Mouse (Mus musculus): ENCODE measurements around the gene Socs5. TPM values are rescaled to one million over a fixed set of nuclear protein-coding genes. Genes with fewer than 3 reads are reported as not detected.

Gene Socs5
- polyA plus RNA-seq, 1 experiment from 2014 or later = 15.0 TPM

DNA sequence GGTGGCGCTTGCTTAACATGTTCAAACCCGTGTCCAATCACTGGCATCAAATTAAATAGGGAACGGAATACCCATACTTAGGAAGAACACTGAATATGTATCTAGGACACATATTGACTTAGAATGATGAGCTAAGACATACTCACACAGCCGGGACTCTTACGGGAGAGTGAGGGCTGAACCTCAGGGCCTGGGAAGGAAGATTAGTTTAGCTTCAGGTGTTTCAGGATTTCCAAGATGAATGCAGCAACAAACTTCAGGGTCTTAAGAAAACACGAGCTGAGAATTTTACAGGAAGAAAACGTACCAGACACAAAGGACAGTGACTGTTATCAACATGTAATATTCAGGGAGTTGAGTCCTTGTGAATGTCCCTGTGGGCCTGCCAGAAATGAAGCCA, 26.8 kb upstream of the Socs5 start:
- no peak for DNase-seq (ENCODE audit: low spot score)
- H3K9ac ChIP-seq (ENCODE audit: low read depth, low read length) = no peak overlapping the region
- no peaks in the 10 kb centered on the region for H3K36me3 ChIP-seq (ENCODE audit: control insufficient read depth, insufficient read depth, low read length)
- H3K27ac ChIP-seq (ENCODE audit: low read depth, low read length) = no peak overlapping the region
- no peak overlapping the region for H3K4me3 ChIP-seq (ENCODE audit: low read depth, low read length)
- no peak overlapping the region for H3K4me2 ChIP-seq (replicated peaks; ENCODE audit: low read depth, low read length)
- WGBS = 89% methylated on average over 7 of the region's 7 CpGs
- no peaks in the 10 kb centered on the region for H3K4me1 ChIP-seq (replicated peaks; ENCODE audit: control insufficient read depth, insufficient read depth, low read length)
- H3K9me3 ChIP-seq (ENCODE audit: control insufficient read depth, low read length) = no peaks in the 10 kb centered on the region
- no peaks in the 10 kb centered on the region for H3K27me3 ChIP-seq (ENCODE audit: control insufficient read depth, insufficient read depth, low read length)
- ATAC-seq (ENCODE audit: low FRiP score) = no peak

DNA sequence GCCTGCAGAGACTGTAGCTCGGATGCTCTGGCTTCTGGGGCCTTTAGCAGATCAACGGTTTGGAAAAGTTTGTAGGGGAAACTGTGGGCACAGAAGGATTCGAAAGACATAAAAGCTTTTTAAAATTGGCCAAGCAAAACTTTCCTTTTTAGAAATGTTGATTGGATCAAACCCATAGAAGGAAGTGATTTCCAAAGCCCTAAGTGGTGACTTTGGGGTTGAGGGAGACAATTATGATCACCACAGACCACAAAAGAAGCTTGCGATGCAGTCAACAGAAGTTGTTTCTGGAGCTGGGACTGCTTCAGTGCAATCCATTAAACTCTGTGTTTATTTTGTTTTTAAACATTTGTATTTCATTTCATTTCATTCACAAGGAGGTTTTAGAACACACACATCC, 24.9 kb upstream of the Socs5 start:
- 89% methylated on average over 4 of the region's 4 CpGs for WGBS
- H3K9ac ChIP-seq (ENCODE audit: low read depth, low read length) = no peak overlapping the region
- no peaks in the 10 kb centered on the region for H3K4me1 ChIP-seq (replicated peaks; ENCODE audit: control insufficient read depth, insufficient read depth, low read length)
- DNase-seq (ENCODE audit: low spot score) (no peak), ATAC-seq (ENCODE audit: low FRiP score) (no peak)
- H3K36me3 ChIP-seq (ENCODE audit: control insufficient read depth, insufficient read depth, low read length) = no peaks in the 10 kb centered on the region
- no peaks in the 10 kb centered on the region for H3K9me3 ChIP-seq (ENCODE audit: control insufficient read depth, low read length)
- H3K27me3 ChIP-seq (ENCODE audit: control insufficient read depth, insufficient read depth, low read length) = no peaks in the 10 kb centered on the region
- H3K27ac ChIP-seq (ENCODE audit: low read depth, low read length) = no peak overlapping the region
- H3K4me2 ChIP-seq (replicated peaks; ENCODE audit: low read depth, low read length) = no peak overlapping the region
- no peak overlapping the region for H3K4me3 ChIP-seq (ENCODE audit: low read depth, low read length)

DNA sequence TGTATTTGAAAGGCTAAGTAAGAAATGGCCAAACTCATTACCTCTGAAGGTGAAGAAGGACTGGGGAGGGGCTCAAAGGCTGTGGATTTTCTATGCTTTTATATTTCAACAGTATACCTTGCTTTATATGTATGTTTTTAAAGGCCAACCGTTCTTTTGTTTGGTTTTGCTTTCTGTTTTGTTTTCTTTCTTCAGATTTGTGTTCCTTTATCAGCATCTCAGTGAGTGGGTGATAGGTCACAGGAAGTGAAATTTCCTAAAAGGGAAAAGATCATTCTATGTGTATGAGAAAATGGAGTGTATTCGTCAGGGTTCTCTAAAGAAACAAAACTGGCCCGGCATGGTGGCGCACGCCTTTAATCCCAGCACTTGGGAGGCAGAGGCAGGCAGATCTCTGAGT, 23.8 kb upstream of the Socs5 start:
- DNase-seq (ENCODE audit: low spot score) = no peak
- no peak overlapping the region for H3K4me2 ChIP-seq (replicated peaks; ENCODE audit: low read depth, low read length)
- ATAC-seq (ENCODE audit: low FRiP score) = no peak
- H3K4me3 ChIP-seq (ENCODE audit: low read depth, low read length) = no peak overlapping the region
- no peak overlapping the region for H3K9ac ChIP-seq (ENCODE audit: low read depth, low read length)
- H3K9me3 ChIP-seq (ENCODE audit: control insufficient read depth, low read length) = no peaks in the 10 kb centered on the region
- no peaks in the 10 kb centered on the region for H3K27me3 ChIP-seq (ENCODE audit: control insufficient read depth, insufficient read depth, low read length)
- no peaks in the 10 kb centered on the region for H3K36me3 ChIP-seq (ENCODE audit: control insufficient read depth, insufficient read depth, low read length)
- H3K27ac ChIP-seq (ENCODE audit: low read depth, low read length) = no peak overlapping the region
- 94% methylated on average over 5 of the region's 5 CpGs for WGBS
- H3K4me1 ChIP-seq (replicated peaks; ENCODE audit: control insufficient read depth, insufficient read depth, low read length) = no peaks in the 10 kb centered on the region

DNA sequence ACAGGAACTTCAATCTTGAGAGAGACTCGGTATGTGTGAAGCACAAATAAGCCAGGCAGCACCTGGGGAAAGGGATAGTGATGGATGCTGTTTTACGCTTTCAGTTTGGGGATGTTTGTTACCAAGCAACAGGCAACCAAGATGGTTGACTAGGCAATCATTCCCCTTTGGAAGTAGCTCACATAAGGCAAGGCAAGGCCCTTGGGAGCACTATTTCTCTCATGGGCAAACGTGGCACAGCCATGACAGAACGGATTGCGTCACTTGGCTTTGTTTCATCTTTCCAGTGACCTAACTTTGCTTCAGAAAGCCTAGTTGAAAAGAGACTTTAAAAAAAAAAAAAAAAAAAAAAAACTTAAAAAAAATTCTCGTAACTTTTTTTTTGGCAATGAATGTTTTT, 21.8 kb upstream of the Socs5 start:
- no peaks in the 10 kb centered on the region for H3K9me3 ChIP-seq (ENCODE audit: control insufficient read depth, low read length)
- H3K4me3 ChIP-seq (ENCODE audit: low read depth, low read length) = no peak overlapping the region
- H3K9ac ChIP-seq (ENCODE audit: low read depth, low read length) = no peak overlapping the region
- H3K27ac ChIP-seq (ENCODE audit: low read depth, low read length) = no peak overlapping the region
- no peaks in the 10 kb centered on the region for H3K4me1 ChIP-seq (replicated peaks; ENCODE audit: control insufficient read depth, insufficient read depth, low read length)
- 90% methylated on average over 6 of the region's 6 CpGs for WGBS
- ATAC-seq (ENCODE audit: low FRiP score) (no peak), DNase-seq (ENCODE audit: low spot score) (no peak)
- H3K27me3 ChIP-seq (ENCODE audit: control insufficient read depth, insufficient read depth, low read length) = no peaks in the 10 kb centered on the region
- no peak overlapping the region for H3K4me2 ChIP-seq (replicated peaks; ENCODE audit: low read depth, low read length)
- H3K36me3 ChIP-seq (ENCODE audit: control insufficient read depth, insufficient read depth, low read length) = no peaks in the 10 kb centered on the region

DNA sequence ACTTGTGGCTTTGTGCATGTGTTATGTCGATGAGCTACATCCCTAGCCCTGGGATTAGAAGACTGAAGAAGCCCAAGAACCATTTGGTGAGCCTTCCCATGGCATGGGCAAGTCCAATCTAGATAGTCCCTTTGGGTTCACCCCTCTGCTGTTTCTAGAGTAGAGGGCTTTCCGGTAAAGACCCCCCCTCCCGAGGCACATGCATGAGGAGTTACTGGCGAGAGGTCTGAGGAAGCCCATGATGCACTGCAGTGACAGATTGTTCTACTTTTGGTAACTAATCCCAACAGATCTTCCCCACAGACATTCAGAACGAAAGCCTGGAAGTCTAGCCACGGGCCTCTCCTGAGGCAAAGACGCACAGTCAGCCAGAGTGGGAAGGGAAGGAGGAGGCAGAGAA, 18.2 kb upstream of the Socs5 start:
- H3K27me3 ChIP-seq (ENCODE audit: control insufficient read depth, insufficient read depth, low read length) = no peaks in the 10 kb centered on the region
- WGBS = 85% methylated on average over 7 of the region's 7 CpGs
- no peak overlapping the region for H3K4me3 ChIP-seq (ENCODE audit: low read depth, low read length)
- H3K4me2 ChIP-seq (replicated peaks; ENCODE audit: low read depth, low read length) = no peak overlapping the region
- no peaks in the 10 kb centered on the region for H3K4me1 ChIP-seq (replicated peaks; ENCODE audit: control insufficient read depth, insufficient read depth, low read length)
- DNase-seq (ENCODE audit: low spot score) = no peak
- no peak overlapping the region for H3K27ac ChIP-seq (ENCODE audit: low read depth, low read length)
- no peaks in the 10 kb centered on the region for H3K9me3 ChIP-seq (ENCODE audit: control insufficient read depth, low read length)
- no peak overlapping the region for H3K9ac ChIP-seq (ENCODE audit: low read depth, low read length)
- no peaks in the 10 kb centered on the region for H3K36me3 ChIP-seq (ENCODE audit: control insufficient read depth, insufficient read depth, low read length)
- ATAC-seq (ENCODE audit: low FRiP score) = no peak

DNA sequence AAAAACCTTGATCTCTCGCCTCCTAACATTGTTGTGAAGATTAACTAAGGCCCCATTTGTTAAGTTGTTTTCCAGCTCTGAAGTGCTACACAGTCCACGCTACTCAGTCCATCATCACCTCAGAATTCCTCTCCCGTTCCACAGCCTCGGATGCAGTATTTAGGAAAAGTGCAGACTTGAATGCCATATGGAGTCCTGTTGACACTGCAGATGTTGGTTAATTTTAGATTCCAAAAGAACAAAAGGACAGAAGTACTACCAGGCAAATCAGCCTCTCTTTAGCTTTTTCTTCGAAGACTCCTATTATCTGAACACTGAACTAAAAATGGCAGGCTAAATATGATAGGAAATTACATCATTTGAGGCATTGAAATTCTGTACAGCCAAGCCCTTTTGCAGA, 14.4 kb upstream of the Socs5 start:
- H3K9me3 ChIP-seq (ENCODE audit: control insufficient read depth, low read length) = no peaks in the 10 kb centered on the region
- H3K27ac ChIP-seq (ENCODE audit: low read depth, low read length) = no peak overlapping the region
- ATAC-seq (ENCODE audit: low FRiP score) (no peak), DNase-seq (ENCODE audit: low spot score) (no peak)
- no peaks in the 10 kb centered on the region for H3K4me1 ChIP-seq (replicated peaks; ENCODE audit: control insufficient read depth, insufficient read depth, low read length)
- H3K27me3 ChIP-seq (ENCODE audit: control insufficient read depth, insufficient read depth, low read length) = no peaks in the 10 kb centered on the region
- H3K36me3 ChIP-seq (ENCODE audit: control insufficient read depth, insufficient read depth, low read length) = no peaks in the 10 kb centered on the region
- WGBS = 77% methylated on average over 5 of the region's 5 CpGs
- no peak overlapping the region for H3K4me2 ChIP-seq (replicated peaks; ENCODE audit: low read depth, low read length)
- H3K4me3 ChIP-seq (ENCODE audit: low read depth, low read length) = no peak overlapping the region
- H3K9ac ChIP-seq (ENCODE audit: low read depth, low read length) = no peak overlapping the region

DNA sequence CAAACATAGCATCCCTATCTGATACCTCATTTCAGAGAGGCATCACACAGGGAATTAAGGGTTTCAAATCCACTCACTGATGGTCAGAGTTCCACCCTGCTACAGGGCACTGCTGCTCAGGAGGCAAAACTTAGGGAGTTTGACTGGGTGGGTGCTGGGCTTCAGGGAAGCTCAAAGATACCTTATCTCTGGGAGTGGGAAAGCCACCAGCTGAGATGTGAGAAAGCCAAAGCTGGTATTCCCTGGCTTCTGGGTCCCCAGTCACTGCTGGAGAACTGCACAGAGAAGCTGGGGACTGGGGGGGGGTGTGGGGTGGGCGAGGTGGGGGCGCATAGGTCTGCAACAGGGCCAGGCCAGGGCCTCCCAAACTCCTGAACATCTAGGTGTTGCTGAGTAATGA, 10.5 kb upstream of the Socs5 start:
- ATAC-seq (ENCODE audit: low FRiP score) (no peak), DNase-seq (ENCODE audit: low spot score) (no peak)
- Histone ChIP-seq H3K4me1 (replicated peaks; ENCODE audit: control insufficient read depth, insufficient read depth, low read length) (no peaks in the 10 kb centered on the region), H3K4me2 (replicated peaks; ENCODE audit: low read depth, low read length) (no peak overlapping the region), H3K9me3 (ENCODE audit: control insufficient read depth, low read length) (no peaks in the 10 kb centered on the region), H3K27me3 (ENCODE audit: control insufficient read depth, insufficient read depth, low read length) (no peaks in the 10 kb centered on the region), H3K4me3 (ENCODE audit: low read depth, low read length) (no peak overlapping the region), H3K36me3 (ENCODE audit: control insufficient read depth, insufficient read depth, low read length) (no peaks in the 10 kb centered on the region), H3K27ac (ENCODE audit: low read depth, low read length) (no peak overlapping the region), H3K9ac (ENCODE audit: low read depth, low read length) (no peak overlapping the region)
- WGBS = 83% methylated on average over 2 of the region's 2 CpGs

DNA sequence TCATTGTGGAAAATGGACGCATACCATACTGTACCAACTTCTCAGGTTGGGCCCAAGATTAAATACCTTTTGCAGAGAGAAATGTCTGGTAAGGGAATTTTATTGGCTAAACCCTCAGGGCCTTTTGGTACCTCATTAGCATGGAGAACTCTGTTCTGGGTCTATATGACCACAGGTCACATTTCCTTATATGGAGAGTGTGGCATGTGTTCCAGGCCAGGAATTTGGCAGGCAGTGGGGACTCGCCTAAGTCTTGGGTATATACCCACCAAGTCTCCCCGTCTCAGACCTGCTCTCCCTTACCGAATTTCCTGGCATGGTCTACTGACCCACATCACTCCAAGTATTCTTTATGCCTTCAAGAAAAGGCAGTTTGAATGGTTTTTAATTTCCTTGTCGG, 9.9 kb upstream of the Socs5 start:
- no peaks in the 10 kb centered on the region for H3K27me3 ChIP-seq (ENCODE audit: control insufficient read depth, insufficient read depth, low read length)
- no peaks in the 10 kb centered on the region for H3K9me3 ChIP-seq (ENCODE audit: control insufficient read depth, low read length)
- H3K36me3 ChIP-seq (ENCODE audit: control insufficient read depth, insufficient read depth, low read length) = no peaks in the 10 kb centered on the region
- no peak overlapping the region for H3K4me2 ChIP-seq (replicated peaks; ENCODE audit: low read depth, low read length)
- H3K9ac ChIP-seq (ENCODE audit: low read depth, low read length) = no peak overlapping the region
- WGBS = 87% methylated on average over 5 of the region's 5 CpGs
- H3K4me3 ChIP-seq (ENCODE audit: low read depth, low read length) = no peak overlapping the region
- no peak overlapping the region for H3K27ac ChIP-seq (ENCODE audit: low read depth, low read length)
- DNase-seq (ENCODE audit: low spot score) (no peak), ATAC-seq (ENCODE audit: low FRiP score) (no peak)
- no peaks in the 10 kb centered on the region for H3K4me1 ChIP-seq (replicated peaks; ENCODE audit: control insufficient read depth, insufficient read depth, low read length)

DNA sequence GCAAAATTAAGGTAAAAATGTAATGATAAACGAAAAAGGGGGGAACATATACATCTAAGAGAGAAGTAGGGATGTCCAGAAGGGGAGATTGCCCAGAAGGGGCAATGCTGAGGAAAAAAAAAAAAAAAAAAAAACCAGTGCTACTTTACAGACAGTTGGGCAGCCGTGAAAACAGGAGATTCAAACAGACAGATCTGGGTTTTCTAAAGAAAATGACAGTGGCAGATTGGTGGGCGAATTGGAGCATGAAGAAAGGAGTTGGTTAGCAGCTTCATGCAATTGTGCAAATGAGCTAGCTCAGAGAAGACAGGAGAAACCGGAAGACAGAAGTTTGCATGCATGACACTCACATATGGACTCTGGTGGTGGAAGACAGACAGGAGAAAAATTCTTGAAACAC, 6.5 kb upstream of the Socs5 start:
- Histone ChIP-seq H3K4me3 (ENCODE audit: low read depth, low read length) (no peak overlapping the region), H3K27ac (ENCODE audit: low read depth, low read length) (no peak overlapping the region), H3K4me1 (replicated peaks; ENCODE audit: control insufficient read depth, insufficient read depth, low read length) (no peaks in the 10 kb centered on the region), H3K4me2 (replicated peaks; ENCODE audit: low read depth, low read length) (no peak overlapping the region), H3K36me3 (ENCODE audit: control insufficient read depth, insufficient read depth, low read length) (no peaks in the 10 kb centered on the region), H3K9me3 (ENCODE audit: control insufficient read depth, low read length) (no peaks in the 10 kb centered on the region), H3K27me3 (ENCODE audit: control insufficient read depth, insufficient read depth, low read length) (no peaks in the 10 kb centered on the region), H3K9ac (ENCODE audit: low read depth, low read length) (no peak overlapping the region)
- DNase-seq (ENCODE audit: low spot score) (no peak), ATAC-seq (ENCODE audit: low FRiP score) (no peak)
- 75% methylated on average over 4 of the region's 4 CpGs for WGBS
